Mouse (Mus musculus) heart, embryonic 12.5 days (tissue): Measurements from ENCODE around the gene Cx3cr1. TPM values are rescaled to one million over a fixed set of nuclear protein-coding genes. Genes with fewer than 3 reads are reported as not detected.

Experiments used
- ATAC-seq: fragments of 200-750 bp; cut with Nextera tagmentation; 2 replicates; pipeline ENCODE4 v1.8.0; 2017; ENCODE audit warnings: moderate TSS enrichment, moderate library complexity; ENCODE audit not compliant: insufficient number of reproducible peaks, low FRiP score
- H3K27ac ChIP-seq: fragments of 300-500 bp; sonication (generic); 2 replicates; pipeline ENCODE4 v1.5.1; 2016; ENCODE audit warnings: mild to moderate bottlenecking, moderate library complexity; ENCODE audit not compliant: poor library complexity, severe bottlenecking
- H3K27me3 ChIP-seq: fragments of 300-500 bp; sonication (generic); replicated peaks from 2 replicates; pipeline ENCODE4 v1.6.1; 2016; ENCODE audit warnings: mild to moderate bottlenecking, moderate library complexity
- H3K36me3 ChIP-seq: fragments of 300-500 bp; sonication (generic); 2 replicates; pipeline ENCODE4 v1.6.1; 2016; ENCODE audit warnings: mild to moderate bottlenecking, moderate library complexity
- H3K4me1 ChIP-seq: fragments of 300-500 bp; sonication (generic); replicated peaks from 2 replicates; pipeline ENCODE4 v1.6.1; 2016; ENCODE audit warnings: mild to moderate bottlenecking
- H3K4me2 ChIP-seq: fragments of 300-500 bp; sonication (generic); 2 replicates; pipeline ENCODE4 v1.6.1; 2016; ENCODE audit warnings: mild to moderate bottlenecking, moderate library complexity
- H3K4me3 ChIP-seq: fragments of 300-500 bp; sonication (generic); 2 replicates; pipeline ENCODE4 v1.5.1; 2016; ENCODE audit warnings: mild to moderate bottlenecking
- H3K9ac ChIP-seq: fragments of 300-500 bp; sonication (generic); 2 replicates; pipeline ENCODE4 v1.6.1; 2016; ENCODE audit warnings: mild to moderate bottlenecking, moderate library complexity
- H3K9me3 ChIP-seq: fragments of 300-500 bp; sonication (generic); replicated peaks from 2 replicates; pipeline ENCODE4 v1.6.1; 2016; ENCODE audit warnings: mild to moderate bottlenecking, moderate library complexity
- WGBS: fragments of 180-500 bp; shearing (Covaris S2); methylation state at CpG from one replicate; pipeline ENCODE4 v1.1.7; 2016; 5-methylcytosine and 5-hydroxymethylcytosine counted together
- polyA plus RNA-seq: library from polyadenylated mRNA; unstranded; fragments of >200 nt; fragmentation: Nextera tagmentation; extraction: Ambion mirVana; gene quantifications from 2 replicates; pipeline ENCODE4 v1.2.1, GENCODE M21; 2016

The Cx3cr1 gene
- polyA plus RNA-seq, 1 experiment from 2014 or later, result 4.9 TPM

DNA sequence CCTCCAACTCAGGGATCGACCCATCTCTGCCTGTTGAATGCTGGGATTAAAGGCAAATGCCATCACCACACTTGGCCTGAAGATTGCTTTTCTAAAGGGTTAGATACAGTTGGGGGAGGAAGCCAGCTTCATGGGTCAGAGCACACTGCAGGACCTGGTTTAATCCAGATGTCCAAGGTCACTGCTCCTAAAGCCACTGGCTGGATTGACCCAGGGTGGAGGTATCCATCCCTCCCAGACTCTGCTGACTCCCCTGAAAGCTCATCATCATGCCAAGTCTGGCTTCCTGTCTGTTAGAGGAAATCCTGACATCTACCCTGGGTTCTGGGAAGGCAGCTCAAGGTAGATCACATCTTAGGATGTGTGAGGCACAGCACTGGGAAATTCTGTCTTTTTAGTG is 70.9 kb downstream of the Cx3cr1 start:
- no peak overlapping the region for H3K4me3 ChIP-seq
- H3K27me3 ChIP-seq, result no peaks in the 10 kb centered on the region
- no peaks in the 10 kb centered on the region for H3K9me3 ChIP-seq
- H3K9ac ChIP-seq, result no peak overlapping the region
- WGBS, result 71% methylated on average over 1 of the region's 1 CpGs
- no peaks in the 10 kb centered on the region for H3K36me3 ChIP-seq
- H3K27ac ChIP-seq, result no peak overlapping the region
- H3K4me1 ChIP-seq, result 0 out of 2 replicates have a peak, but pooled peaks cover 8% of the 10 kb centered on the region
- no peak overlapping the region for H3K4me2 ChIP-seq
- ATAC-seq, result no peak

DNA sequence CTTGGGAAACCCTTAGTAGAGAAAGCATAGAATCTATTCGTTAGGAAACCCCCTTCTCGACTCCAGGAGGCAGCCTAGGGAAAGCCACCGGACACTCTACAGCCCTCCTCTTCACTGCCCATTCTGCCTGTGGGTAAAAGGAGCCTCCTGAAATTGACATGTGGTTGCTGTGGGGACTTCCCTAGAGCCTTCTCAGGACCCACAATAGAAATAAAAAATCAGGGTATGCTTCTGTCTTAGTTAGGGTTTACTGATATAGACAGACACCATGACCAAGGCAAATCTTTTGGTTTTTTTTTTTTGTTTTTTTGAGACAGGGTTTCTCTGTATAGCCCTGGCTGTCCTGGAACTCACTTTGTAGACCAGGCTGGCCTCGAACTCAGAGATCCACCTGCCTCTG is 73.6 kb downstream of the Cx3cr1 start:
- Histone ChIP-seq H3K9ac (no peak overlapping the region), H3K4me3 (no peak overlapping the region), H3K36me3 (no peaks in the 10 kb centered on the region), H3K27me3 (no peaks in the 10 kb centered on the region), H3K9me3 (no peaks in the 10 kb centered on the region), H3K27ac (no peak overlapping the region), H3K4me2 (no peak overlapping the region), H3K4me1 (peaks cover 12% of the 10 kb centered on the region)
- no peak for ATAC-seq
- WGBS, result 81% methylated on average over 4 of the region's 4 CpGs

DNA sequence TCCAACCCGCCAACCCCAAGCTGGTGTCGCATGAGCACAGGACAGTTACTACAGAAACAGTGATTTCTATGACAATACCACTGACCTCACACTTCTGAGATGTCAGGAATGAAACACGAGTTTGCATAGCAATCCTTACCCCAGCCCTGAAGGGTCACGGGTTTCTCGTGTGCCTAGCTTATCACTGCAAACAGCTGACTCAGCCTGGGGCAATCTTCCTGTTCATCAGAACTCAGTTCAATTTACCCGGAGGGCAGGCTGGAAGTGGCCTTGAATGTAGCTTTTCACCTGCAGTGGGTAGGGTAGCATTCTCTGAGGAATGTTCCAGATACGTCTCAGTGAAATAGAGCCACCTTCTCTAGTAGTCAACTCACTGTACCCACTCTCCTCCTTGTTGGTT is 75.5 kb downstream of the Cx3cr1 start:
- Histone ChIP-seq H3K27ac (no peak overlapping the region), H3K27me3 (no peaks in the 10 kb centered on the region), H3K4me2 (no peak overlapping the region), H3K9me3 (no peaks in the 10 kb centered on the region), H3K9ac (no peak overlapping the region), H3K4me3 (no peak overlapping the region), H3K36me3 (no peaks in the 10 kb centered on the region), H3K4me1 (peaks cover 12% of the 10 kb centered on the region)
- WGBS, result 46% methylated on average over 7 of the region's 7 CpGs
- ATAC-seq, result no peak

DNA sequence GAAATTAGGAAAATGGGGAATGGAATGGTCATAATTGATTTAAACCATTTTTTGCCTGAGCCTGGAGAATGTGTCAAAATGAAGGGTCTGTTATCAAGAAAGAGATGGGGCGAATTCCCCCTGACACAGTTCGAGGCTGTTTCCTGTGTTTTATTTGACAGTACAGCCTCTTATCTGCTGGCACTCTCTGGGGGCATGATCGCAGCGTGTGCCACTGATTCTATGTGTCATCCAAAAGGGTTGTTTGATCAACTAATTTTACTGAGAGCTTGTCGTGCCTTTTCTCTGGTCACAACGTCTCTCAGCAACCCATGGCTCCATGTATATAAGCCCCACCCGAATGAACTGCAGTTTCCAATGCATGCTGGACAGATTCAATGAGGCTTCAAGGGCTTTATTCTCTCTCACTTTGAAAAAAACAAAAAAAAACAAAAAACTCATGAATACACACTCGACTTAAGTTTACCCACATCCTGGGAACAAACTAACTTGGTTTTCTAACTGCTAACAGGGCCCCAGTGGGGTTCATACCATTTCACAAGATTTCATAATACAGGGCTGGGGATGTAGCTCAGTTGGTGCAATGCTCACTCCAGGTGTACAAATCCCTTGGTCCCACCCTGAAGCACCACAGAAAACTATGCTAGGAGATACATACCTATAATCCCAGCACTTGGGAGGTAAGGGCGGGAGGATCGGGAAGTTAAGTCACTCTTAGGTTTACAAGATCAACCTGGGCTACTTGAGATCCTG is 76.4 kb downstream of the Cx3cr1 start:
- Histone ChIP-seq H3K9ac (no peak overlapping the region), H3K4me1 (peaks cover 12% of the 10 kb centered on the region), H3K4me2 (no peak overlapping the region), H3K27ac (no peak overlapping the region), H3K27me3 (no peaks in the 10 kb centered on the region), H3K36me3 (no peaks in the 10 kb centered on the region), H3K9me3 (no peaks in the 10 kb centered on the region), H3K4me3 (no peak overlapping the region)
- ATAC-seq, result no peak
- WGBS, result 49% methylated on average over 10 of the region's 10 CpGs

DNA sequence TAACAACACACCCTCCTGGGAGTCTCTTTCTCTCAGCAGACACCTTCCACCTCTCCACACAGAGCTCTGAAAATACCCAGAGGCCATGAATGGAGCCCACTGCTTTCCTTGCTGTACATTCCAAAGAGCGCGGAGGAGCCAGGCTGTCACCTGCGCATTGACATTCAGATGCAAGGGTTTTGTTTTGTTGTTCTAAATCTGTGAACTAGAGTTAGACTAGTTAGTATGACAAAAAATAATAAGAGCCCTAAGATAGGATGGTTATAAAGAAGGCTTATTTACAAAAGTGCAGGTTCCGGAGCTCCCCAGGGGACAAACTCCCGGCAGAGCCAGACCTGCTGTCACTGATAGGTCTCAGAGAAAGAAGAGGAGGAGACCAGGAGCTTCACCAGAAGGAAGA is 78.4 kb downstream of the Cx3cr1 start:
- ATAC-seq, result no peak
- H3K4me2 ChIP-seq, result no peak overlapping the region
- peaks cover 12% of the 10 kb centered on the region for H3K4me1 ChIP-seq
- H3K27ac ChIP-seq, result no peak overlapping the region
- H3K9ac ChIP-seq, result no peak overlapping the region
- no peaks in the 10 kb centered on the region for H3K27me3 ChIP-seq
- no peaks in the 10 kb centered on the region for H3K9me3 ChIP-seq
- H3K36me3 ChIP-seq, result no peaks in the 10 kb centered on the region
- H3K4me3 ChIP-seq, result no peak overlapping the region
- WGBS, result 27% methylated on average over 5 of the region's 5 CpGs

DNA sequence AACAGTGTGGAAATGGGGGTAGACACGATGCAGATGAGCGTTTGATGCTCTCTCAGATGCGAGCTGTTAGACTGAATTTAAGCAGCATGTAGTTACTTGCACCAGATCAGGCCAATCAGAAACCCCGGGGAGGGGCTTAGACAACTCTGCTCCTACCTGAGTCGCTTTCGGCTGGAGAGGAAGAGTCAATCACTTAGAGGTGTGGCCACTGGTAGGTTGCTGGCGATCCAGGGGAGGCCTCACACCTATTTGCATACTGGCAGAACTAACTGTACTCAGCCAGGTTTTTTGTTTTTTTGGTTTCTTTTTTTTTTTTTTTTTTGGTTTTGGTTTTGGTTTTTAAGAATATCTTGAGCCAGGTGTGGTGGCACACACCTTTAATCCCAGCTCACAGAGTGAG is 81.4 kb downstream of the Cx3cr1 start:
- H3K4me1 ChIP-seq, result peaks cover 23% of the 10 kb centered on the region
- 43% methylated on average over 7 of the region's 7 CpGs for WGBS
- no peaks in the 10 kb centered on the region for H3K36me3 ChIP-seq
- no peak overlapping the region for H3K4me2 ChIP-seq
- no peaks in the 10 kb centered on the region for H3K9me3 ChIP-seq
- no peak for ATAC-seq
- H3K9ac ChIP-seq, result no peak overlapping the region
- no peaks in the 10 kb centered on the region for H3K27me3 ChIP-seq
- H3K27ac ChIP-seq, result no peak overlapping the region
- H3K4me3 ChIP-seq, result no peak overlapping the region

DNA sequence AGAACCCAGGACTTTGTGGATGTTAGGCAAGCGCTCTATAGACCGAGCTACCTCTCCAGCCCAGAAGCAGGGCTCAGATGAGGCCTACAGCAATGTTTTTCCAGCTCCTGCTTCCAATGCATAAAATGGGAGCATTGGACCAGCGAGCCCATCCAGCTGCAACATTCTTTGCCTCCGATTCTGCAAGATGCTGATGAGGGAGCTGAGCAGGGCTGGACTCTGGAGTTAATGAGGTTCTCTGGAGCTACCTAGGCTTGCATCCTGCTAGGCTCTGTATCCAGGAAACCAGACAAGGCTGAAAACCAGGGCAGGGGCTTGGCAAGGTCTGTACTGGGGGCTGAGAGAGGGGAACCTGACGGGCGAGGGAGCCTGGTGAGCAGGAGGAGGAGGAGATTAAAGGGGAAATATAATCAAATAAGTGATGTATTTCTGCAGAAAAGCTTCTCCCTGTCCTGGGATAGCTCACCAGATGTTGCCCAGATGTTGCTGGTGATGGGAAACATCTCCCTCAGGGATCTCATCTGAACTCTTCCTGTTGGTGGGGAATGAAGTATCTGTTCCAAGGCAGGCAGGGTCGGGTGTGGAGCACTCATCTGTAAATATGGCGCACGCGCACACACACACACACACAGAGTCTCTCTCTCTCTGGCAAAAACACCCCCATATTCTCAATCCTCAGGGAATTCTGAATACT is 83.7 kb downstream of the Cx3cr1 start:
- Histone ChIP-seq H3K27ac (no peak overlapping the region), H3K4me3 (no peak overlapping the region), H3K9ac (no peak overlapping the region), H3K4me1 (peaks cover 29% of the 10 kb centered on the region), H3K36me3 (no peaks in the 10 kb centered on the region), H3K9me3 (no peaks in the 10 kb centered on the region), H3K27me3 (no peaks in the 10 kb centered on the region), H3K4me2 (no peak overlapping the region)
- 82% methylated on average over 10 of the region's 10 CpGs for WGBS
- no peak for ATAC-seq

DNA sequence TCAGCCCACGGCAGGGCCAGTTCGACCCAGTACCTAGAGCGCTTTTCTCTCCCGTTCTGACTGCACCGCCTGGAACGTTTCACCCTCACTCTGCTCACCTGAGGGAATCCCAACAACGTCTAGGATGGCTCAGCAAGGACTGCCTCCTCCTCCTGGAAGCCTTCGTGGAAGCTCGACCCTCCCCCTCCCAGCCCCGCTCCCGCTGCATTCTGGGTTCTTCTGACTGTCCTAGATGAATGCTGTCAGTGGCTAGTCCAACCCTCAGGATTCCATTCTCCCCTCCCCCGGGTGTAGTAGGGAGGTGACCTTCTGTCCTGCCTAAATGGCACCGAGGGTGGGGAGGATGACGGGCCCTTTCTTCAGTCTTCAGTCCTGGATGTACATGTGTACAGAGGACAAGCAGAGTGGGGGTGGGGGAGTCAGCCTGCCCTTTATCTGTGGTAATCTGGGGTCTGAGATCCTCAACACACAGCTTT is 85.1 kb downstream of the Cx3cr1 start, which contains the start of gene Csrnp1:
TSS of gene Csrnp1 (minus strand) at position 123 of the 476 bp plus-strand sequence.
- Histone ChIP-seq H3K4me2 (peak within 1 kb of the TSS; percentile 94), H3K4me1 (peaks cover 43% of the 10 kb centered on the region), H3K9ac (peak within 1 kb of the TSS; percentile 90), H3K27me3 (no peaks in the 10 kb centered on the region), H3K9me3 (no peaks in the 10 kb centered on the region), H3K4me3 (peak within 1 kb of the TSS; percentile 80), H3K36me3 (no peaks in the 10 kb centered on the region), H3K27ac (peak within 1 kb of the TSS; percentile 99)
- ATAC-seq, result no peak
- 7% methylated on average over 14 of the region's 14 CpGs for whole genome bisulfite sequencing

DNA sequence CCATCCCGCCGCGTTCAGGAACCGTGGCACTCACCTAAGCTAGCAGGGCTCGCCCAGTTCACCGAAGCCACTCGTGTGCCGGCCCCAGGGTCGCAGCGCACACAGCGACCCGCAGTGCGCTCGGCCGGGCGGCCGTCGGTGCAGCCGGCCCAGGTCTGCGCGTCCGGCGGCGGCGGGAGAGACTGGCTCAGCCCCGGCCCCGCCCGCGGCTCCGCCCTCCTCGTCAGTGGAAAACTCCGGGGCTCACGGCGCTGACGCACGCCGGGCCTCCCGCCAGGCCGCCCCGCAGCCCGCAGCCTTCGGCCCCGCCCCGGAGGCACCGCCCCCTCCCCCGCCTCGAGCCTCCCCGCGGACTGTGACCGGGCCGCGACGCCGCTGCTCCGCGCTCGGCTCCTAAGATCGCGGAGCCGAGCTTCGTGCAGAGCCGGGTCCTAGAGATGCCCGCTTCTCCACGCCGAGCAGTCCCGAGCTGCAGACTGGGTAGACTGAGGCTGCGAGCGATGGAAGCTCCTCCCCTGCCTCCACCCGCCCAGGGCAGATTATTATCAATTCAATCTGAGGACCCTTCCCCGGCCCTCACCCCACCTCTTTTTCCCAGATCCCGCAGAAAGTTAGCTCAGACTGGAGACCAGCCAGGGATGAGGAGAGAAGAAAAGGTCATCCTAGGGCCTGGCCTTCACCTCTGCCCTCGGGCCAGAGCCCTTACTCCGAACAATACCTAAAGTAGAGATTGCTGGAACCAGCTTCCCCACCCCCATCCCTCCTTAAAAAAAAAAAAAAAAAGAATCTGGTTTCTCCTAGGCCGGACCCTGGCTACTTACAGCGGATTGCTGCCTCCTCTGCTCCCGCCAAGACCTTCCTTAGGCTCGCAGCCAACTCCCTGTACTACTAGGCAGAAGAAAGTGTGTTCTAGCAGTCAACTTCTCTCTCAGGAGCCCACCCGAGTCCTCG is 85.8 kb downstream of the Cx3cr1 start:
- Histone ChIP-seq H3K27me3 (no peaks in the 10 kb centered on the region), H3K9ac (peak overlapping the region; percentile 90), H3K36me3 (no peaks in the 10 kb centered on the region), H3K9me3 (no peaks in the 10 kb centered on the region), H3K4me2 (peak overlapping the region; percentile 94), H3K4me1 (peaks cover 50% of the 10 kb centered on the region), H3K4me3 (peak overlapping the region; percentile 80), H3K27ac (peak overlapping the region; percentile 99)
- peak; percentile 90 for ATAC-seq
- under 1% methylated on average over 72 of the region's 79 CpGs for WGBS

DNA sequence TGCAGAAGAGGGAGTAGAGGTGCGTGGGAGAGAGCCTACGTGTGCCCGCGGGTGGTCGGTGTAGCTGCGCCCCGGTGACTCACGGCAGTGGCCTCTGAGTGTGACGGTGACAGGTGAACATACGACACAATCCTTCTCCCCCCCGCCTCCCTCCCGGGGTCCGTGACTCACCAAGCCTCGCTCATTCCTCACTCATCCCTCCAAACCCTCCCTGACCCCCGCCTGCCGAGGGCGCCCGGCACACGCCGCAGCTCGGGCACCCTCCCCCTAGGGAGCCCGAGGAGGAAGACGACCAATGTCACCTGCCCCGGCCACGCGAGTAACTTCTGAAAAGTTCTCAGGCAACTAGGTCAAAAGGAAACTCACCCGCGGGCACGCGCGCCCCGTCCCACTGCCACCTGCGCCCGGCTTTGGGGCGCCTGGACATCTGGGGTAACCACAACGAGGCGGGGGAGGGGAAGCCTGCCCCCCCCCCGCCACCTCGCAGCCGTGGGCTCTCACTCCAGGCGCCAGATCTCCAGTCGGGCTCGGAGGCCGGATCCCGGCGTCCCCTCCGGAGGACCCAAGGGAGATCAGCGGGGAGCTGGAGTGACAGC is 86.6 kb downstream of the Cx3cr1 start:
- under 1% methylated on average over 48 of the region's 48 CpGs for WGBS
- Histone ChIP-seq H3K27me3 (no peaks in the 10 kb centered on the region), H3K4me3 (peak overlapping the region; percentile 80)

More for the DNA sequence above, 86.6 kb downstream of the Cx3cr1 start:
- H3K9me3 ChIP-seq, result no peaks in the 10 kb centered on the region
- H3K27ac ChIP-seq, result peak overlapping the region; percentile 99
- H3K4me1 ChIP-seq, result peaks cover 58% of the 10 kb centered on the region
- H3K36me3 ChIP-seq, result no peaks in the 10 kb centered on the region
- ATAC-seq, result peak; percentile 4; the same call in 1 of the 2 replicates
- peak overlapping the region; percentile 94 for H3K4me2 ChIP-seq
- peak overlapping the region; percentile 90 for H3K9ac ChIP-seq
